Mouse (Mus musculus) E14TG2a.4 (cell line): Measurements from ENCODE around the gene Slc27a4.
A peak's percentile ranks its signal among the peaks of the same experiment; 100 is the strongest.

Source experiments
- H3K27me3 ChIP-seq: 2 replicates; pipeline ENCODE4 v1.6.1; 2014; ENCODE audit warnings: low read length, control low read depth; ENCODE audit not compliant: insufficient read depth
- H3K36me3 ChIP-seq: 2 replicates; pipeline ENCODE4 v1.6.1; 2014; ENCODE audit warnings: low read length, control low read depth; ENCODE audit not compliant: insufficient read depth
- H3K4me1 ChIP-seq: replicated peaks from 2 replicates; pipeline ENCODE4 v1.6.1; 2014; ENCODE audit warnings: low read depth, low read length, control low read depth
- H3K4me3 ChIP-seq: replicated peaks from 2 replicates; pipeline ENCODE4 v1.5.1; 2014; ENCODE audit warnings: mild to moderate bottlenecking, low read length
- H3K9me3 ChIP-seq: 2 replicates; pipeline ENCODE4 v1.6.1; 2014; ENCODE audit warnings: low read length, control low read depth
- CTCF ChIP-seq: conservative IDR thresholded peaks from 2 replicates; pipeline ENCODE4 v1.5.1; 2014; ENCODE audit warnings: low read length
- NANOG ChIP-seq: IDR thresholded peaks from 2 replicates; pipeline ENCODE4 v1.6.1; 2014; ENCODE audit warnings: borderline replicate concordance, low read length, mixed read lengths
- POU5F1 ChIP-seq: IDR thresholded peaks from 2 replicates; pipeline ENCODE4 v1.6.1; 2014; ENCODE audit warnings: low read length, borderline replicate concordance

Slc27a4 gene

DNA sequence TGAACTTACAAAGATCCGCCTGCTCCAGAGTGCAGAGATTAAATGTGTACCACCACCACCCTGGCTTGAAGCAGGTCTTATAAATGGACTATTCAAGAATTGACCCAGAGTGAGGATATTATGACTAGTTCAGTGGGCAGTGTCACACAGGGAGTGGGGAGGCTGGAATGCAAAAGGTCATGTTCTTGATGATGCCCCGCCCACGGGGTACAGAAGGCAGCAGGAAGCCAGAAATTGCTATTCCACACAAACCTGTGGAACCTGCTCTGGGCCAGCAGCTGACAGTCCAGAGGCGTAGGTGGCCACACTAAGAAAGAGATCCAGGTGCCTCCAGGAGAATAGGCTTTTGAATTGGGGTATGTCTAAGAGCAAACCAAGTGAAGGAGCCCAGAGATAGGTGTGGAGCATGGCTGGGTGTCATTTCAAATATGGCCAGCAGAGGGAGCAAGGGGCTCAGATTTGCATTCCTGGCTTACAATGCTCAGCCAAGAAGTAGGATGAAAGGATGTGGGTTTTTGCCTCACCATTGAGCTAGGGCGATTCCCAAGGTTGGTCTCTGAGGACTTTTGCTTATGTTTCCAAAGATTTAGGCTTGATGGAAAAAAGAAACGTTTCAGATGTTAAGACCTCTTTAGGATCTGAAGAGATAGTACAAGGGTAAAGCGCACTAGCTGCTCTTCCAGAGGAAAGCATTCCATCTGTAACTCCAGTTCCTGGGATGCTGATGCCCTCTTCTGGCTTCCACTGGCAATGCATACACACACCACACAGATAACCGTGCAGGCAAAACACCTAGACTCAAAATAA, 15.2 kb downstream of the Slc27a4 start:
- Histone ChIP-seq H3K4me3 (no peak overlapping the region), H3K27me3 (no peaks in the 10 kb centered on the region), H3K4me1 (peaks cover 67% of the 10 kb centered on the region), H3K9me3 (no peaks in the 10 kb centered on the region), H3K36me3 (peaks cover 44% of the 10 kb centered on the region)
- peak; percentile 90 for TF ChIP-seq CTCF
- no peak for TF ChIP-seq POU5F1

DNA sequence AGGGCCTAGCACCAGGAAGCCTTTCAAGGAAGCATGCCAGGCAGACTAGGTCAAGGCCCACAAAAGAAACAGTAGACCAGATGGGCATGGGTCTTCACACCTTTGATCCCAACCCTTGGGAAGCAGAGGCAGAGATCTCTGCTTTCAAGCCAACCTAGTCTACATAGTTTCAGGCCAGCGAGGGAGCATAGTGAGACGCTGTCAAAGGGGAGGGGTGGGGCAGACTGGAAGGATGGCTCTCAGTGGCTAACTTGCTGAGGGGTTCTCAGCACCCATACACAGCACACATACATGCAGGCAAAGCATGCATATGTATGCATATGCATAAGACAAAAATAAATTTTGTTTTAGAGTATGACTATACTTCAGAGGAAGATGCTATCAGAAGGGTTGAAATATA, 16.9 kb downstream of the Slc27a4 start:
- Histone ChIP-seq H3K4me3 (peak overlapping the region; percentile 8; the same call in 1 of the 2 replicates), H3K36me3 (peaks cover 27% of the 10 kb centered on the region), H3K27me3 (no peaks in the 10 kb centered on the region), H3K9me3 (no peaks in the 10 kb centered on the region), H3K4me1 (peaks cover 79% of the 10 kb centered on the region)
- TF ChIP-seq POU5F1 (no peak), NANOG (no peak), CTCF (no peak)

DNA sequence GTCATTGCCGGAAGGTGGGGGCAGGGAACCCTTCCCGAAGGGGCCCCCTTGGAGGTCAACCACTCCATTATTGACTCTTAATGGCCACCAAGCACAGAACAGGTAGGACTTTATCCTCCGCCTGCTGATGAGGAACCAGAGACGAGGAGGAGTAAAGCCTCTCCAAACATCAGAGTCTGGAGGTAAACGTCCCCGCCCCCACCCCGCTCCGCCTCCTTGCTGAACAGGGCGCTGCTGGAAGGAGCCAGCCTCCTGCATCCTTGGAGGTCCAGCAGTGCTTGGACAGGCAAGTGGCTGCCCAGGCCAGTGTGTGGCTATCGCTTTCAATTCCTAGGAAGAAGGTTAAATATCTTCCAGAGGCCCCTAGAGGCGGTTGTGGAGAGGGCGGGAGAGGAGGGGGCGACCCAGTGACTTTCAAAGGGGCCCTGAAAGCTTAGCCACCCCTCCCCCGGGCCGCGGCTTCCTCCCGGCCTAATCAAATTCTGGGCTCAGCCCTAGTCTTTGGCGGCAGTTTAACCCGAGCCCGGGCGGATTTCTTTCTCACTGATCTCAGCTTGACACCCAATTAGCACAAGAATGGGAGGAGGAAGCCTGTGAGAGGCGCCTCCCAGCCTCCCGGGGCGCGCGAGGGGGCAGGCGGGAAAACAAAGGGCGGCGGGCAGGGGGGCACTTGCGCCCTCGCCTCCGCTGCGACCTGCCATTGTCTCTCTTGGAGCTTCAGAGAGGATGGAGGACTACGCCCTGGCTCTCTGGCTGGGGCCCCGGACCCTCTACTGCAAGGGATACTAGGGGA, 17.8 kb downstream of the Slc27a4 start, which contains the start of gene Urm1:
Gene Urm1 (plus strand): TSS at position 51 of the 793 bp plus-strand sequence.
- Histone ChIP-seq H3K9me3 (no peaks in the 10 kb centered on the region), H3K4me1 (peaks cover 83% of the 10 kb centered on the region), H3K4me3 (peak within 1 kb of the TSS; percentile 72), H3K36me3 (peaks cover 21% of the 10 kb centered on the region), H3K27me3 (no peaks in the 10 kb centered on the region)
- TF ChIP-seq POU5F1 (peak; percentile 64), CTCF (no peak), NANOG (peak; percentile 55; the same call in 1 of the 2 replicates)

DNA sequence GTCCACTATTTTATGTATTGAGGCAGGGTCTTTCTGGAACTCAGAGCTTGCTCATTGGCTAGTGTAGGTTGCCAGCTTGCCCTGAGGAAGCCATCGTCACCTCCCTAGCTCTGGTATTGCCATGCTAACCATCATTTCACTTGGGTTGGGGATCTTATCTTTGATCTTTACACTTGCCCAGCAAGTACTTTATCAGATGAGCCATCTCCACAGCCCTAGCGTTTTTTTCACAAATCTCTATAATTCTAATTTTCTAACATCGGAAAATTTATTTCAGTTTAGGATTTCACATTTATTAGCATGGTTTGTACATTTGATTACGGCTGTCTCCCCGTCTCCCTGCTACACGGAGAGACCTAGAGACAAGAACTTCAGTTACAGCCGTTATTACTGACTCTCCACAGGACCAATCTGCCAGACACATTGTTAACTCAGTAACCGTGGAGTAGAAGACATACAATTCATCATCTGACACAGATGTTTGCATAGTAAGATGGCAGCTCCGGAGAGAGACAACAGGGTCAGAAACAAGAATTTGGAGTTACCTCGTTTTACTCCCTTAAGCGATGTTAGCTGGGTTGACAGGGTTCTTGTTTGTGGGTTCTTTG, 24.0 kb downstream of the Slc27a4 start:
- Histone ChIP-seq H3K4me1 (peaks cover 77% of the 10 kb centered on the region), H3K4me3 (peak overlapping the region; percentile 100), H3K36me3 (peaks cover 41% of the 10 kb centered on the region), H3K27me3 (no peaks in the 10 kb centered on the region), H3K9me3 (no peaks in the 10 kb centered on the region)
- TF ChIP-seq POU5F1 (no peak), NANOG (no peak), CTCF (no peak)

DNA sequence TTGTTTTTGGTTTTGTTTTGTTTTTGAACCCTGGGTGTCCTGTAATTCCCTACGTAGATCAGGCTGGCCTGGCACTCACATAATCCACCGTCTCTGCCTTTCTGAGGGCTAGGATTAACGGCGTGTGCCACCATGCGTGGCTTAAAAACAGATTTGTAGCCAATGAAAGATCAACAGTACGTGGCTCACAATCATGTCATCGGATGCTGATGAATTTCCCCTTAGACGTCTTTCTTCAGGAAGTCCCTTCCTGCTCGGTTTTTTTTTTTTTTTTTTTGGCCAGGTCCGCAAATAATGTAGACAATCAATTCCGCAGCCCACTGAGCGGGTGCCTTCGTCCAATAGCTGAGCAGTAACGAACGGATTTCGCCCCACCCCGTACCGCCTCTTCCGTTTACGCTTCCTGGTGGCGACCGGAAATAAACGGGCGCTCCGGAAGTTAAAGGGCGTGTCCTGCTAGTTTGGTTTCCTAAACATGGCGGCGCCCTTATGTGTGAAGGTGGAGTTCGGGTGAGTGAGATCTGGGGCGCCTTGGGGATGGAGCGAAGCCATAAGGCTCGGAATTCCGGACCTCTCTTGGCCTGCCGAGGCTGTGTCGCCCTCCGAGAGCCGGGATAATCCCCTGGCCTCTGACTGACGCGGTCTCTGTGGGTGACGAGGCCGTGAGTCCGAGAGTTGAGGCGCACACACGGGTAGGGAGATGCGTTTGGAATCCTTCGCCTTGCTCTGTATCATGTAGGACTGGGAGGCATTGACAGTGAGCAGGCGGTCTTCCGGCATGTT, 24.7 kb downstream of the Slc27a4 start:
- no peaks in the 10 kb centered on the region for H3K9me3 ChIP-seq
- no peaks in the 10 kb centered on the region for H3K27me3 ChIP-seq
- peaks cover 48% of the 10 kb centered on the region for H3K36me3 ChIP-seq
- peak overlapping the region; percentile 100 for H3K4me3 ChIP-seq
- TF ChIP-seq CTCF (no peak), NANOG (no peak), POU5F1 (no peak)
- H3K4me1 ChIP-seq = peaks cover 77% of the 10 kb centered on the region

DNA sequence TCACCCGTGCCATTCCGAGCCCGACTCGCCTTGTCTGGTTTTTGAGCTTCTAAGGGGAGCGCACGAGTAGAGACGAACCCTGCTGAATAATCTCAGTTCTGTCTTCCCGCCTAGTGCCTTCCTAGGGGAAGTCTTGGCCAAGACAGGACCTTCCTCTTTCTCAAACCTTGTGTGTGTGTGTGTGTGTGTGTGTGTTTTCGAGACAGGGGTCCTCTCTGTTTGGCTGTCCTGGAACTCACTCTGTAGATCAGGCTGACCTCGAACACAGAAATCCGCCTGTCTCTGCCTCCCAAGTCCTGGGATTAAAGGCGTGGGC, 25.2 kb downstream of the Slc27a4 start:
- H3K27me3 ChIP-seq = no peaks in the 10 kb centered on the region
- TF ChIP-seq CTCF (no peak), POU5F1 (no peak)
- H3K4me3 ChIP-seq = peak overlapping the region; percentile 100
- peaks cover 76% of the 10 kb centered on the region for H3K4me1 ChIP-seq
- H3K36me3 ChIP-seq = peaks cover 51% of the 10 kb centered on the region
- H3K9me3 ChIP-seq = no peaks in the 10 kb centered on the region

DNA sequence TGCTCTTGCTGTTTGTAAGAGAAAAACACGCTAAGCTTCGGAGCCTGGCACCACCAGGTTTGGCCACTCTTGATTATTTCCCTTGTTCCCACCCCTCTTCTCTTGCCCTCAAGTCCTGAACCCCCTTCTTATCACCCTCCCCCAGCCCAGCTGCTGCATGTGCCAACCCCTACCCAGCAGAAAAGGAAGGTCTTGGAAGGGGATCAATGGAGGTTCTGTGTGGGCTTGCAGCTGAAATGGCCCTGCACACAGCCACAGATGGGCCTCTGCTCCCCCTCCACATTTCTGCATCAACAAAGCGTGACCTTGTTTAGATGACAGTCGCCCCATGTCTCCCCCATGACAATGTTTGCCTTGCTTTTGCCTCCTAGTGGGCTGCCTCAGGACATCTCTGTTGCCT, 28.7 kb downstream of the Slc27a4 start:
- H3K4me3 ChIP-seq = peak overlapping the region; percentile 24; the same call in 1 of the 2 replicates
- peaks cover 78% of the 10 kb centered on the region for H3K4me1 ChIP-seq
- H3K9me3 ChIP-seq = no peaks in the 10 kb centered on the region
- peaks cover 69% of the 10 kb centered on the region for H3K36me3 ChIP-seq
- TF ChIP-seq POU5F1 = no peak
- TF ChIP-seq CTCF = no peak
- no peak for TF ChIP-seq NANOG
- H3K27me3 ChIP-seq = no peaks in the 10 kb centered on the region

DNA sequence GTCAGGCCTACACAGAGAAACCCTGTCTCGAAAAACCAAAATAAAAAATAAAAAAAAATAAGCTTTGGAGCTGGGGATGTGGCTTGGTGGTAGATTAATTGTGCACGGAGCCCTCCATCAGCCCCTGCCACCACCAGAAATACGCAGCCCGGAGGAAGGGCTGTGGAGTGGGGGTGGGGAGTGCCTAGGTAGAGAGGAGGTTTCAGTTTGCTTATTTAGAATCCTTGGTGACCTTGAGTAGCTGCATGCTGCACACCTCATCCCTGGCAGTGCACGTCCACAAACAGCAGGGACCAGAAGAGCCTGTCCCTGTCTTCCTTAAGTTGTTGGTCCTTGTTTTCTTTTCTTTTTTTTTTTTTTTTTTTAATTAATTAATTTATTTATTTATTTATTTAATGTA, 31.4 kb downstream of the Slc27a4 start:
- H3K4me3 ChIP-seq = peak overlapping the region; percentile 58
- H3K4me1 ChIP-seq = peaks cover 93% of the 10 kb centered on the region
- TF ChIP-seq NANOG = no peak
- no peaks in the 10 kb centered on the region for H3K9me3 ChIP-seq
- no peaks in the 10 kb centered on the region for H3K27me3 ChIP-seq
- H3K36me3 ChIP-seq = peaks cover 85% of the 10 kb centered on the region
